Mouse (Mus musculus): Measurements from ENCODE around the gene Ntf3.

DNA sequence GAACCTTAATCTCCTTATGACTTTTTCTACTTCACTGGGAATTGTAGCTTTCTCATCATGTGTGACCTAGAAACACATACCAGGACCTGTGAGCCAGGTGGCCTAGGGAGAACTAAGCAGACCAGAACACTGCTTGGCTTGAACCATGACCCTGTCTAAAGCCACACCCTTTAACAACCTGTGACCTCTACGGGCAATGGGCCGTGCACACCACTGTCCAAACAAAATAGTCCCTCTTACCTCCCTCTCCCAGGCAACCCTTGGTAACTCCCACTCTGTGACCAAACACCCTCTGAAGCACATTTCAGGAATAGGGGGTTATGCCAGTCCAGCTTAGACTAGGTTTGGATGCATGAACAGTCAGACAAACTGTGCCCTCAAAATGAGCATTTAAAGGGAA is 35.0 kb upstream of the Ntf3 start:
- TF ChIP-seq CTCF (IDR thresholded peaks at IDR 0.05; ENCODE audit: control insufficient read depth, insufficient read depth, insufficient replicate concordance, low read depth, low read length), result no peak
- TF ChIP-seq POLR2A (IDR thresholded peaks at IDR 0.05; ENCODE audit: control insufficient read depth, low read depth, low read length), result no peak
